ENCODE assay signal across 8 mouse cellular contexts in the genomic region with DNA sequence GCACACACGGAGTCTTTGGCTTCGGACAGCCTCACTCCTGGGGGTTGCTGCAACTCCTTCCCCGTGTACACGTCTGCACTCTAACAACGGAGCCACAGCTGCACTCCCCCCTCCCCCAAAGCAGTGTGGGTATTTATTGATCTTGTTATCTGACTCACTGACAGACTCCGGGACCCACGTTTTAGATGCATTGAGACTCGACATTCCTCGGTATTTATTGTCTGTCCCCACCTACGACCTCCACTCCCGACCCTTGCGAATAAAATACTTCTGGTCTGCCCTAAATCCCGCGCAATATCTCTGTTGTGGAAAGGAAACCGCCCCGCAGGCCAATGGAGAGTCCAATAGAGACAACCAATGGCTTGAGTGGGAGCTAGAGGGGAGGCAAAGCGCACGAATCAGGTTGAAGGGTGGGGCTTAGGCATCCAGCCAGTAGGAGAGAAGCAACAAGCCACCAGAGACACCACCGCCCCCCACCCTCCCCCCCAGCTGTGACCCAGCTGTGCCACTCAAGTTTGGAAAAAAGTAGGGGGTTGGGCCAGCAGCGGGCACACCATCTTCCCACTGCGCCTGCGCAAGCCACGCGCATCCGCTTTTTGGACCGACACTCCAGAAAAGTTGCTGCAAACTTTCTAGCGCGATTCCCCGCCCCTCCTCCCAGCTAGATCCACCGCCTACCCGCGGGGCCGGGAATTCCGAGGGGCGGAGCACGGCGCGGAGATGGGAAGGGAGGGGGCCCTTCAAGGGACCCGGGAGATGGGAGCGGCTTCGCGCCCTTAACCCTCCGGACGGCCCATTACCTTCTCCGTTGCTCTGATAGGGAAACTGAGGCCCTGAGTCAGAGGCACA. TPM values are rescaled to one million over a fixed set of nuclear protein-coding genes. Genes with fewer than 3 reads are reported as not detected.
DNase-seq lines count a peak whose midpoint lies in the region; ATAC-seq lines count a peak whose summit lies in the region.

No protein-coding gene starts in this region.

- peak; percentile 98 for DNase-seq in adipocyte (ENCODE audit: low spot score)
- DNase-seq in embryo, embryonic 10.5 days (ENCODE audit: low spot score): peak; percentile 99
- DNase-seq in gastrocnemius, postnatal 14 days: peak; percentile 96
- DNase-seq in induced T-regulatory cell, adult 2 months (ENCODE audit: low read depth): peak; percentile 93
- peak; percentile 86 to 94 for DNase-seq in left cerebral cortex, postnatal 14 days (ENCODE audit: low spot score in 2 of 2)
- peak; percentile 72 to 81 for DNase-seq in right cerebral cortex, postnatal 36 days (ENCODE audit: low spot score in 2 of 2)
- peak; percentile 97 to 98 for DNase-seq in urinary bladder, postnatal 4 days (ENCODE audit: low spot score in 2 of 2)

- intact Hi-C loops in gastrocnemius, postnatal 14 days (cut with DNase I; ENCODE audit: low total_unique reads): loop anchor here (2.0 kb wide), 1 partner anchor 25 kb away; no protein-coding TSS in a partner anchor
- intact Hi-C loops in left cerebral cortex, postnatal 14 days (cut with DNase I): no loop called here

- ATAC-seq in megakaryocyte-erythroid progenitor cell, adult 5-6 weeks (replicated peaks; ENCODE audit: low FRiP score, low TSS enrichment, poor library complexity, severe bottlenecking): peak; percentile 74

RNA-seq across cellular contexts. Expression of gene Six5, which starts 0.6 kb away (rescaled TPM):
- 1 to 10 TPM; 3.1 to 3.8 TPM for total RNA-seq in gastrocnemius, postnatal 14 days (2021)
- 1 to 10 TPM; 1.6 TPM for total RNA-seq in left cerebral cortex, postnatal 14 days (2021)
- total RNA-seq in megakaryocyte-erythroid progenitor cell, adult 5-6 weeks (2014; fragmentation: Nextera tagmentation): 8.9 and 10.1 TPM in 2 replicates
- total RNA-seq in megakaryocyte-erythroid progenitor cell, adult 5-6 weeks (2017): 2.1 and 2.2 TPM in 2 replicates

RNA-seq across cellular contexts. Expression of gene Dmpk, which starts 10.1 kb away (rescaled TPM):
- total RNA-seq in gastrocnemius, postnatal 14 days (2021): 100 to 1,000 TPM; 241 to 257 TPM
- 10 to 100 TPM; 34.3 to 36.7 TPM for total RNA-seq in left cerebral cortex, postnatal 14 days (2021)
- 15.1 and 19.8 TPM in 2 replicates for total RNA-seq in megakaryocyte-erythroid progenitor cell, adult 5-6 weeks (2014; fragmentation: Nextera tagmentation)
- total RNA-seq in megakaryocyte-erythroid progenitor cell, adult 5-6 weeks (2017): 3.9 and 7.5 TPM in 2 replicates

RNA-seq across cellular contexts. Expression of gene Dmwd, which starts 17.7 kb away (rescaled TPM):
- total RNA-seq in gastrocnemius, postnatal 14 days (2021): 10 to 100 TPM; 22.1 to 25.5 TPM
- 100 to 1,000 TPM; 151 to 162 TPM for total RNA-seq in left cerebral cortex, postnatal 14 days (2021)
- 28.5 and 29.2 TPM in 2 replicates for total RNA-seq in megakaryocyte-erythroid progenitor cell, adult 5-6 weeks (2014; fragmentation: Nextera tagmentation)
- total RNA-seq in megakaryocyte-erythroid progenitor cell, adult 5-6 weeks (2017): 7.7 and 10.6 TPM in 2 replicates

RNA-seq across cellular contexts. Expression of gene Gm4969, which starts 24.4 kb away (rescaled TPM):
- total RNA-seq in gastrocnemius, postnatal 14 days (2021): not detected
- total RNA-seq in left cerebral cortex, postnatal 14 days (2021): under 1 TPM; 0.48 to 0.76 TPM
- total RNA-seq in megakaryocyte-erythroid progenitor cell, adult 5-6 weeks (2014; fragmentation: Nextera tagmentation): 0.22 and 0.35 TPM in 2 replicates
- 0.65 TPM in 1 of 2 replicates, not detected in the other for total RNA-seq in megakaryocyte-erythroid progenitor cell, adult 5-6 weeks (2017)

RNA-seq across cellular contexts. Expression of gene Fbxo46, which starts 25.9 kb away (rescaled TPM):
- total RNA-seq in gastrocnemius, postnatal 14 days (2021): 1 to 10 TPM; 3.2 TPM
- 10 to 100 TPM; 11.5 to 12.6 TPM for total RNA-seq in left cerebral cortex, postnatal 14 days (2021)
- 6.3 and 8.6 TPM in 2 replicates for total RNA-seq in megakaryocyte-erythroid progenitor cell, adult 5-6 weeks (2014; fragmentation: Nextera tagmentation)
- 6.1 and 7.8 TPM in 2 replicates for total RNA-seq in megakaryocyte-erythroid progenitor cell, adult 5-6 weeks (2017)

Comparison
In these comparisons a context has a peak if more than half of its experiments do, and no peak if none do; other contexts are left out.
1. Peak in every context shown above with its lines: DNase-seq and ATAC-seq.
2. RNA of gene Dmpk, which starts 10.1 kb away (total RNA-seq): 241 to 257 TPM in gastrocnemius, postnatal 14 days; 34.3 to 36.7 TPM in left cerebral cortex, postnatal 14 days and 3.9 to 19.8 TPM in megakaryocyte-erythroid progenitor cell, adult 5-6 weeks; every median in the first group is over 4 times any median in the second.
3. RNA of gene Dmwd, which starts 17.7 kb away (total RNA-seq): 151 to 162 TPM in left cerebral cortex, postnatal 14 days; 7.7 to 29.2 TPM in megakaryocyte-erythroid progenitor cell, adult 5-6 weeks and 22.1 to 25.5 TPM in gastrocnemius, postnatal 14 days; every median in the first group is over 4 times any median in the second.